Comparison of ENCODE assay signal across 11 mouse cellular contexts in genomic region chrX:88116326-88116725, GRCm38 (mm10). TPM values are rescaled to one million over a fixed set of nuclear protein-coding genes. Genes with fewer than 3 reads are reported as not detected.
A peak's percentile ranks its signal among the peaks of the same experiment; 100 is the strongest.
DNase-seq lines count a peak whose midpoint lies in the region; ATAC-seq lines count a peak whose summit lies in the region.
"Had no signal": no experiment of that assay in that cellular context is flagged by ENCODE, and none has a peak within 500 bp of the region (broad histone marks: within the 10 kb centered on the region; RNA-seq: fewer than 3 reads in every experiment).

No protein-coding gene starts in this region.

- 6% methylated on average over 3 of the region's 3 CpGs for WGBS in heart, embryonic 11.5 days (ENCODE audit: insufficient replicate concordance)
- WGBS in forebrain, embryonic 16.5 days = 8% methylated on average over 3 of the region's 3 CpGs
- 7% methylated on average over 3 of the region's 3 CpGs for WGBS in limb, embryonic 15.5 days

- H3K4me1 ChIP-seq in heart, embryonic 11.5 days (ENCODE audit: control insufficient read depth, insufficient read depth, low read length) = no peaks in the 10 kb centered on the region
- H3K4me1 ChIP-seq in forebrain, embryonic 16.5 days (replicated peaks; ENCODE audit: control insufficient read depth, insufficient read depth, low read length) = no peaks in the 10 kb centered on the region
- no peaks in the 10 kb centered on the region for H3K4me1 ChIP-seq in limb, embryonic 15.5 days

- H3K27me3 ChIP-seq in heart, embryonic 11.5 days (ENCODE audit: control insufficient read depth, insufficient read depth, low read length) = no peaks in the 10 kb centered on the region
- H3K27me3 ChIP-seq in forebrain, embryonic 16.5 days (replicated peaks; ENCODE audit: control insufficient read depth, insufficient read depth, low read length) = no peaks in the 10 kb centered on the region
- no peaks in the 10 kb centered on the region for H3K27me3 ChIP-seq in limb, embryonic 15.5 days

- DNase-seq in heart, postnatal 10 days = no peak
- DNase-seq in ES-CJ7 (ENCODE audit: low read depth, low spot score) (peak; percentile 61), liver (no peak)
- no peak for DNase-seq in cerebellum, postnatal 4 days (ENCODE audit: low spot score in 2 of 2)
- DNase-seq in right cerebral cortex, postnatal 25 days = no peak
- DNase-seq: kidney, adult 9 months had no signal

- H3K36me3 ChIP-seq in heart, embryonic 11.5 days (ENCODE audit: control insufficient read depth, insufficient read depth, low read length) = no peaks in the 10 kb centered on the region
- H3K36me3 ChIP-seq in forebrain, embryonic 16.5 days (ENCODE audit: control insufficient read depth, insufficient read depth) = no peaks in the 10 kb centered on the region
- H3K36me3 ChIP-seq in limb, embryonic 15.5 days = no peaks in the 10 kb centered on the region

- H3K4me2 ChIP-seq in heart, embryonic 11.5 days = peak overlapping the region; percentile 67
- H3K4me2 ChIP-seq in forebrain, embryonic 16.5 days (ENCODE audit: low read length) = peak overlapping the region; percentile 58
- peak overlapping the region; percentile 43 for H3K4me2 ChIP-seq in limb, embryonic 15.5 days

- intact Hi-C loops in heart, postnatal 10 days (cut with DNase I) = loop anchor here (5.0 kb wide), 1 partner anchor 459 kb away; no protein-coding TSS in a partner anchor

- no peak for ATAC-seq in heart, embryonic 11.5 days (replicated peaks; ENCODE audit: insufficient number of reproducible peaks, low FRiP score, low TSS enrichment)
- ATAC-seq in forebrain, embryonic 16.5 days = no peak
- no peak for ATAC-seq in limb, embryonic 15.5 days (ENCODE audit: insufficient number of reproducible peaks, low FRiP score, low TSS enrichment, low read depth)
- ATAC-seq: Patski had no signal

- H3K9ac ChIP-seq in heart, embryonic 11.5 days (ENCODE audit: low read depth, low read length) = no peak overlapping the region
- H3K9ac ChIP-seq in forebrain, embryonic 16.5 days (replicated peaks; ENCODE audit: low read depth, low read length) = no peak overlapping the region
- H3K9ac ChIP-seq in limb, embryonic 15.5 days = no peak overlapping the region

- H3K27ac ChIP-seq in heart, embryonic 11.5 days (ENCODE audit: low read depth, low read length) = no peak overlapping the region
- no peak overlapping the region for H3K27ac ChIP-seq in forebrain, embryonic 16.5 days (ENCODE audit: low read length)
- no peak overlapping the region for H3K27ac ChIP-seq in limb, embryonic 15.5 days

- no peaks in the 10 kb centered on the region for H3K9me3 ChIP-seq in heart, embryonic 11.5 days (replicated peaks; ENCODE audit: control insufficient read depth, low read length)
- no peaks in the 10 kb centered on the region for H3K9me3 ChIP-seq in forebrain, embryonic 16.5 days (ENCODE audit: control insufficient read depth, low read length)
- H3K9me3 ChIP-seq in limb, embryonic 15.5 days = no peaks in the 10 kb centered on the region

- H3K4me3 ChIP-seq in heart, embryonic 11.5 days (ENCODE audit: low read depth, low read length) = peak overlapping the region; percentile 39
- peak overlapping the region; percentile 51 for H3K4me3 ChIP-seq in forebrain, embryonic 16.5 days (replicated peaks; ENCODE audit: low read length)
- peak overlapping the region; percentile 39; the same call in 1 of the 2 replicates for H3K4me3 ChIP-seq in limb, embryonic 15.5 days

RNA-seq across cellular contexts. Expression of gene Il1rapl1, which starts 0.9 kb away (rescaled TPM):
- 0.04 and 0.19 TPM in 2 replicates for polyA plus RNA-seq in heart, embryonic 11.5 days (2014; fragmentation: Nextera tagmentation; extraction: Ambion mirVana)
- total RNA-seq in heart, postnatal 10 days (2021) = under 1 TPM in 1 of 2 experiments, not detected in 1; 0.10 TPM
- 2.6 and 4.0 TPM in 2 replicates for polyA plus RNA-seq in forebrain, embryonic 16.5 days (2015; fragmentation: Nextera tagmentation; extraction: Ambion mirVana)
- 0.51 and 0.56 TPM in 2 replicates for polyA plus RNA-seq in limb, embryonic 15.5 days (2015; fragmentation: Nextera tagmentation; extraction: Ambion mirVana)
- polyA plus RNA-seq: Patski; small intestine, adult 2 months had no signal
